Mouse (Mus musculus) forebrain, embryonic 12.5 days (tissue): ENCODE data around the gene Calr4. TPM values are rescaled to one million over a fixed set of nuclear protein-coding genes. Genes with fewer than 3 reads are reported as not detected.

Source experiments
- polyA plus RNA-seq: library from polyadenylated mRNA; unstranded; fragments of >200 nt; fragmentation: Nextera tagmentation; extraction: Ambion mirVana; gene quantifications from 2 replicates; pipeline ENCODE4 v1.2.1, GENCODE M21; 2016

Calr4 gene
- polyA plus RNA-seq, 1 experiment from 2014 or later, result not detected

Other genes with a start within 250 kb of the Calr4 start
- 103 and 112 TPM in 2 replicates for gene Nrd1, start 233.8 kb upstream of the Calr4 start, polyA plus RNA-seq
- 74.6 and 74.8 TPM in 2 replicates for gene Osbpl9, start 32.2 kb upstream of the Calr4 start, polyA plus RNA-seq
- gene Eps15, start 45.8 kb downstream of the Calr4 start, polyA plus RNA-seq, result 47.4 and 48.3 TPM in 2 replicates
- gene Ttc39a, start 172.1 kb downstream of the Calr4 start, polyA plus RNA-seq, result 1.1 and 2.5 TPM in 2 replicates